Mouse (Mus musculus) adrenal gland (tissue): ENCODE measurements around the gene Vmn1r213.

Source experiments
- intact Hi-C: fragments of 180-260 bp; cut with DNase I; formaldehyde crosslinking; loops from one replicate; pipeline ENCODE4 v1.15.1; 2025
- long read RNA-seq, 2 experiments: library from polyadenylated mRNA; unstranded; transcript quantifications; one replicate each; pipeline ENCODE4 v2.0.0; 2020; ENCODE audit warnings: borderline replicate concordance in 1 of 2; ENCODE audit not compliant: insufficient replicate concordance in 1 of 2

Gene Vmn1r213
- long read RNA-seq, experiment 1 = 0 reads
- long read RNA-seq, experiment 2 = 0 reads

DNA sequence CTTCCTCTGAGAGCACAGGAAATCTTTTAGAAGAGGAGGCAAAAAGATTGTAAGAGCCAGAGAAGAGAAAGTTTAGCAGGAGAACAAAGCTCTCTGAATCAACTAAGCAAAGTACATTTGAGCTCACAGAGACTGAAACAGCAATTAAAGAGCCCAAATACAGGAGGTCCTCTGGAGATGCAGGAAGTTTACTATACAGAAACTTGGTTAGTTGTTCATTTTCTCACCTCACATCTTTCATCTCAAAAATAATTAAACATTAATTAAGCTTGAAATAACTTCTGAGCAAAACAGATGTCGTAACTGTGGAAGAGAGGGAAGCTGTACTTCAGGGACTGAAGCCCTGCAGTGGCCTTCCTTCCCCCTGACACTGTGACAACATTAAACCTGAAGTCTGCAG, at the start of gene Vmn1r213:
Vmn1r213 (plus strand) TSS at position 301 of the 400 bp plus-strand sequence.
- intact Hi-C loops = no loop called here

DNA sequence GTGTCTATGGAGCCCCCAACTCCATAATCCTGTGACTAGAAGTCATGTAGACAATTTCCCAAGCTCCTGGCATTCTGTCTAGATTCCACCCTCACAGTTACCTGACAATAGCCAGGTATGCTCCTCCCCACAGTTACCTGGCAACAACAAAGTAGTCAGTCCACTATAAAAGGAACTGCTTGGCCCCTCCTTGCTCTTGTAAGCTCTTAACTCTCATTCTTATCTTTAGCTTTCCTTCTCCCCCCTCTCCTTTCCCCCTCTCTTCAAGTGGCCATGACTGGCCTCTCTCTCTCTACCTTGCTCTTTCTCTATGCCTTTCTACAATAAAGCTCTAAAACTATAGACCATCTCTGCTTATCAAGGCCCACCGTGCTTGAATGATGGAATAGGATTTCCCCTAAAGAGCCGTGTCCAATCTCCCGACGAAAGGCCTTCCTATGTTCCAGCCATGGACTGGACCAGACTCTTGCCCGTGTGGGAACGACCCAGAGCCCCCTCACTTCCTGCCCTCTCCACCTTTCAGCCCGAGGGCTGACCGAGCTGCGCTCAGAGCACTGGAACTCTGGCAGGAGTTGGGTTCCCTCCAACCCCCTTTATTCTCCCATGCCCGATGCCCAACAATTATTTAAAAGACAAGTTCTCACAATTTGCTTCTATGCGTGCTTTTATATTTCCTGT, 17.1 kb upstream of the Vmn1r213 start:
- intact Hi-C loops = no loop called here

DNA sequence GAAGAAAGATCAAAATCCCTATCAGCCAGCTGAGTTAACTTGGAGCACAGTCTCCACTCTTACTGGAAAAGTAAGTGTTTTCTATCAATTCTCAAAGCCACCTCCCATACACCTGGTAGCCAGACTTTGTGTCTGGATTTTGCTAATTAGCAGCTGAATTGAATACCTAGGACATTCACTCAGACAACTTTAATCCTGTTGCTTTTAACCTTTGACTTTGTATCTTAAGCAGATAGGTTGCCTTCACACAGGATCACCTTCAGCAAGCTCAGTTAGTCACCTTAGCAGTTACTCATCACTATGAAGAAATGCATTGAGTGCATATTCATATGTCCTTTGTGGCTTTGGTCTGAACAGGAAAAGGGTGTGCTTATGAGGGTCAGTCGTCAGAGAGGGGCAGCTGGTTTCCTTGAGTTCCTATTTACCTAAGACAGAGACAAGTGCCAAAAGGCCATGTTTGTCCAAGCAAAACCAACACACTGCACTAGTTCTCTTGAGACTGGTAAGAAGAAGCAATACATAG, 15.2 kb upstream of the Vmn1r213 start:
- intact Hi-C loops = no loop called here

DNA sequence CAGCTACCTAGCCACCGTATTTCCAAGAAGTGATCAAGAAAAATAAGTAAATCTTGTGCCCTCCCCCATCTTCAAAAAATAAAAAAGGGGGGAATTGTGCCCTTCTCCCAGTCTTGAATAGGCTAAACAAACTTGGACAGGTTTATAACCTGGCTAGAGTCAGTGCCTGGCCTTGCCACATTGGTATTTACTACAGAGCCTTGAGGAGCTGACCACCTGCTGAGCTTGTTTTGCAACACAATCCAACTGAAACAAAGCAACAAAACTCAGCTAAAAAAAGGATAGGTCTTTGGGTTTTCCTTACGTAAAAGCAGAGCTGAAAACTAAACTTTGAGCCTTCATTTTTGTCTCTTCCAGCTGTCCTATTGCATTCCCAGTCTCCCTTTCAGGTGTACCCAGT, 14.7 kb upstream of the Vmn1r213 start:
- intact Hi-C loops = no loop called here

DNA sequence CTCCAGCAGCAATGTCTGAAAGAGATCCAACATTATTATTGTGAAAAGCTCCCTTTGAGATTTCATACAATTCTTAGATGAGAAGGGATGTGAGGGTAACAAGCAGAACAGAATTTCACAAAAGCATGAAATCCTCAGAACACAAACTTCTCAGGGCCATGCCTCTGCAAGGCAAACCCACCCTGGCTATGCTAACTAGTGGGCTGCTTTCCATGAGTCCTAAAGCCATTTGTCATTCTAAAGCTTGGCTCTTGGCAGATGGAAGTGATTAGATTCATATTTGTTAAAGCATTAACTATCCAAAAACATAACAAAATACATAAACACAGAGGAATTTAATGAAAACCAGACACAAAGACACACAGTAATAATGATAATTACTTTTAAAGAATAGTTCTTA, 10.7 kb downstream of the Vmn1r213 start:
- intact Hi-C loops = no loop called here

DNA sequence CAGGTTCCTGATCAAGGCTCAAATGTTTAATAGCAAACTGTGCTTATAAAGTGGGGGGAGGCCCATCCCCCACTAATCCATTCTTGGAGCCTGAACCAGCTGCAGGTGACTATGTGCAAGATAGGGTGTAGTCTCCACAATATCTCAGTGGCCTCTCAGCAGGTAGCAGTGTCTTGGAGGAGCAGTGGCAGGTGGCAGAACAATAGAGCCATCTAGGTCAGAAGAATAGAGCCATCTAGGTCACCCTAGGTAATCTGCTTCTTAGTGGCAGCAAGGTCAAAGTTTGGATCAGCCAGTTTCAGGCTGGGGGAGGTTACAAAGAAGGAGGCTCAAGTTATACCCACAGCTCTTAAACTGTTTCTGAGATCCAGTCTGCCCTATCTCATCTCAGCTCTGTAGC, 17.4 kb downstream of the Vmn1r213 start:
- intact Hi-C loops = no loop called here

DNA sequence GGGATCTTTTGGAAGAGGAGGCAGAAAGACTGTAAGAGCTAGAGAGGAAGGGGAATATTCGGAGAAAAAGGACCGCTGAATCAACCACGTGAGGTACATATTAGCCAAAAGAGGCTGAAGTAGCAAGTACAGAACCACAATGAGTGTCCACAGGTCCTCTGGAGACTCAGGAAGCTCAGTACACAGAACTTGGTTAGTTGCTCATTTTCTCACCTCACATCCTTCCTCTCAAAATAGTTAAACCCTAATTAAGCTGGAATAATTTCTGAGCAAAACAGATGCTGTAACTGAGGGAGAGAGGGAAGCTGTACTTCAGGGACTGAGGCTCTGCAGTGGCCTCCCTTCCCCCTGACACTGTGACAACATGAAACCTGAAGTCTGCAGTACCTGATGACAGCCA, 22.7 kb downstream of the Vmn1r213 start, which contains the start of gene Vmn1r214:
Vmn1r214 (plus strand) TSS at position 301 of the 400 bp plus-strand sequence.
- intact Hi-C loops = no loop called here

DNA sequence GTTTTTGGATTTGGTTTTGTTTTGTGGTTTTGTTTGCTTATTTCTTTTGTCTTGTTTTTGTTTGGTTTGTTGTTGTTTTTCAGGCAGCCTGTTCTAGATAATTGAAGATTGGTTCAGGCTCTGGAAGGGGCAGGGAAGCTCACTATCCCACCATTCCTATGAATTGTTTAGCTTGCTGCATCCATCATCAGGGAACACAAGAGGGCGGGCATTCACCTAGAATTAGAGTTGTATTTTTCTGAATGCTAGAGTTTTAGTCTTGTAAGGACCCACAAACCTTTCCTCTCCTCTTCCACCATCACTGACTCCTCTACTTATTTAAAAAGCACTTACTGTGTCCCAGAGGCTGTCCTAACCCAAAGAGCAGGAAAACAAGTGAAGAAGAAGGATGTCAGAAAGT, 50.3 kb downstream of the Vmn1r213 start:
- intact Hi-C loops = no loop called here
